Mouse (Mus musculus): ENCODE measurements around the gene Vmn1r168. TPM values are rescaled to one million over a fixed set of nuclear protein-coding genes. Genes with fewer than 3 reads are reported as not detected.

Gene Vmn1r168
- polyA plus RNA-seq (2014; fragmentation: Illumina TruSeq; extraction: RNeasy Lipid Tissue Mini Kit (QIAGEN cat#74804); ENCODE audit: low read depth, low replicate concordance): not detected

DNA sequence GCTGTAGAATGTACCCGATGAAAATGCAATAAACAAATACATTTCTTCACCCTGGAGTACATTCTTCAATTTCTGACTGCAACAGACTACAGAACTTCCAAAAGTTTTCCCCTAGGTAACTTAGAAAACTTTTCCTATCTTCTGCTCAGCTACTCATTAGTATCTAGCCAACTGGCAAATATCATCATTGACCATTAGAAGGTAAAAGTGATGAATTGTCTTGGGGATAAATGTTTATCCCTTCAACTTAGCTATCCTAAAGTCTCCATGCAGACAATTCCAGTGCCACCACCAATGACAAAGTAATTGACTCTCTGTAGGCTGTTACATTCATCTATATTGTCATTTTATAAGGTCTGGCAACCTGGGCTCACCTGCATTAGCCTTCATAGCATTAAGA, at the start of gene Vmn1r168:
Vmn1r168 (plus strand) TSS at position 301 of the 400 bp plus-strand sequence.

DNA sequence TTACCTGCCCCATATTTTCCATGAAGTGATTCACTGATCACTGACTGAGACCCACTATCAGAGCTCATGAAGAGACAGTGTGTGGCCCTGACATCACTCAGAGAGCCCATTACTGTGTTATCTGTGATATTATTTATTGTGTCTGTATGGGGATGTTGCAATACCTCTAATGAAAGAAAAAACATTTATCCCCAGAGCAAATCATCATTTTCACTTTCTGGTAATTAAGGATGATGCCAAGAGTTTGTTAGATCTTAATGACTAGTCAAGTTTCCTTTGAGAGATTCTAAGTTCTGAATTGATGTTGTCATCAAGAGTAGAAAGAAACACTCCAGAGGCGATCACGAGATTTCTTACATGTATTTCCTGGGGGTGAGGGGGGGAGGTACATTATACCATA, 32.4 kb upstream of the Vmn1r168 start, which contains the start of gene Vmn1r167:
Vmn1r167 (minus strand) TSS at position 101 of the 400 bp plus-strand sequence.

DNA sequence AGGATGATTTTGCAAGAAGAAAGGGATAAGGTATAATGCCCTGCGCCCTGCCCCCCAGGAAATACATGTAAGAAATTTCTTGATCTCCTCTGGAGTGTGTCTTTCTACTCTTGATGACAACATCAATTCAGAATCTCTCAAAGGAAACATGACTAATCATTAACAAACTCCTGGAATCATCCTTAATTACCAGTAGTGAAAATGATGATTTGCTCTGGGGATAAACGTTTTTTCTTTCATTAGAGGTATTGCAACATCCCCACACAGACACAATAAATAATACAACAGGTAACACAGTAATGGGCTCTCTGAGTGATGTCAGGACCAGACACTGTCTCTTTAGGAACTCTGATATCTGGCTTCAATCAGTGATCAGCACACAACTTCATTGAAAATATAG, 35.7 kb downstream of the Vmn1r168 start, which contains the start of gene Vmn1r169:
Vmn1r169 (plus strand) TSS at position 301 of the 400 bp plus-strand sequence.

Other genes with a start within 250 kb of the Vmn1r168 start
- 10.0 TPM for gene Nlrp4e, start 238.5 kb upstream of the Vmn1r168 start, polyA plus RNA-seq (2014; fragmentation: Illumina TruSeq; extraction: RNeasy Lipid Tissue Mini Kit (QIAGEN cat#74804); ENCODE audit: low read depth, low replicate concordance)
- 3.1 TPM for gene Nlrp5, start 153.8 kb upstream of the Vmn1r168 start, polyA plus RNA-seq (2014; fragmentation: Illumina TruSeq; extraction: RNeasy Lipid Tissue Mini Kit (QIAGEN cat#74804); ENCODE audit: low read depth, low replicate concordance)
- gene Vmn1r167, start 32.5 kb upstream of the Vmn1r168 start, polyA plus RNA-seq (2014; fragmentation: Illumina TruSeq; extraction: RNeasy Lipid Tissue Mini Kit (QIAGEN cat#74804); ENCODE audit: low read depth, low replicate concordance): not detected
- not detected for gene Vmn1r169, start 35.8 kb downstream of the Vmn1r168 start, polyA plus RNA-seq (2014; fragmentation: Illumina TruSeq; extraction: RNeasy Lipid Tissue Mini Kit (QIAGEN cat#74804); ENCODE audit: low read depth, low replicate concordance)
- not detected for gene Vmn1r170, start 66.4 kb downstream of the Vmn1r168 start, polyA plus RNA-seq (2014; fragmentation: Illumina TruSeq; extraction: RNeasy Lipid Tissue Mini Kit (QIAGEN cat#74804); ENCODE audit: low read depth, low replicate concordance)
- not detected for gene Vmn1r171, start 91.0 kb downstream of the Vmn1r168 start, polyA plus RNA-seq (2014; fragmentation: Illumina TruSeq; extraction: RNeasy Lipid Tissue Mini Kit (QIAGEN cat#74804); ENCODE audit: low read depth, low replicate concordance)
- gene Vmn1r172, start 118.6 kb downstream of the Vmn1r168 start, polyA plus RNA-seq (2014; fragmentation: Illumina TruSeq; extraction: RNeasy Lipid Tissue Mini Kit (QIAGEN cat#74804); ENCODE audit: low read depth, low replicate concordance): not detected
- not detected for gene Vmn1r173, start 161.0 kb downstream of the Vmn1r168 start, polyA plus RNA-seq (2014; fragmentation: Illumina TruSeq; extraction: RNeasy Lipid Tissue Mini Kit (QIAGEN cat#74804); ENCODE audit: low read depth, low replicate concordance)
- not detected for gene Vmn1r174, start 212.5 kb downstream of the Vmn1r168 start, polyA plus RNA-seq (2014; fragmentation: Illumina TruSeq; extraction: RNeasy Lipid Tissue Mini Kit (QIAGEN cat#74804); ENCODE audit: low read depth, low replicate concordance)